Mouse (Mus musculus) yolk sac, embryonic 10.5 days (tissue): Measurements from ENCODE around the gene Fam107a.
A peak's percentile ranks its signal among the peaks of the same experiment; 100 is the strongest.
"Not testable (repeated sequence)": the region's sequence is repeated elsewhere in the genome, so short reads cannot be mapped to it uniquely, and the experiment has no call there.

Source experiments
- DNase-seq: peaks from one replicate; pipeline ENCODE4 v3.0.0-alpha.2; 2017; ENCODE audit warnings: low spot score

Fam107a gene

GRCm38 (mm10) chr14:8316366-8317193 is 1.2 kb downstream of the Fam107a start:
- DNase-seq: no peak

GRCm38 (mm10) chr14:8315169-8315568 is 2.7 kb downstream of the Fam107a start:
- DNase-seq: no peak

- no peak for DNase-seq
These were observed 3.3 kb downstream of the Fam107a start for GRCm38 (mm10) chr14:8314536-8314935.

- DNase-seq: no peak
These were observed 3.9 kb downstream of the Fam107a start for GRCm38 (mm10) chr14:8313877-8314276.

GRCm38 (mm10) chr14:8309621-8310141 is 8.1 kb downstream of the Fam107a start:
- DNase-seq: no peak

GRCm38 (mm10) chr14:8308650-8309049 is 9.2 kb downstream of the Fam107a start:
- no peak for DNase-seq

GRCm38 (mm10) chr14:8306884-8307283 is 10.9 kb downstream of the Fam107a start:
- DNase-seq: no peak

GRCm38 (mm10) chr14:8305014-8305413 is 12.8 kb downstream of the Fam107a start:
- DNase-seq: no peak

GRCm38 (mm10) chr14:8304082-8304481 is 13.7 kb downstream of the Fam107a start:
- DNase-seq: no peak

GRCm38 (mm10) chr14:8302687-8303086 is 15.1 kb downstream of the Fam107a start:
- no peak for DNase-seq

GRCm38 (mm10) chr14:8300281-8300680 is 17.5 kb downstream of the Fam107a start:
- no peak for DNase-seq

- no peak for DNase-seq
These were observed 19.9 kb downstream of the Fam107a start for GRCm38 (mm10) chr14:8297889-8298293.

GRCm38 (mm10) chr14:8294257-8294656 is 23.6 kb downstream of the Fam107a start:
- DNase-seq: no peak

- peak; percentile 24 for DNase-seq
These were observed 31.2 kb downstream of the Fam107a start for GRCm38 (mm10) chr14:8286595-8286994.

- DNase-seq: peak; percentile 55
These were observed 34.0 kb downstream of the Fam107a start for GRCm38 (mm10) chr14:8283784-8284183.

GRCm38 (mm10) chr14:8271281-8271680 is 46.5 kb downstream of the Fam107a start:
- DNase-seq: not testable (repeated sequence)

GRCm38 (mm10) chr14:8264378-8264777 is 53.4 kb downstream of the Fam107a start:
- no peak for DNase-seq

- no peak for DNase-seq
These were observed 55.6 kb downstream of the Fam107a start for GRCm38 (mm10) chr14:8262242-8262641.

GRCm38 (mm10) chr14:8260214-8260613 is 57.6 kb downstream of the Fam107a start:
- no peak for DNase-seq

GRCm38 (mm10) chr14:8259166-8259565 is 58.7 kb downstream of the Fam107a start, which contains the start of gene Acox2:
Gene Acox2 (minus strand): TSS chr14:8259353.
- DNase-seq: peak; percentile 53

- no peak for DNase-seq
These were observed 59.1 kb downstream of the Fam107a start for GRCm38 (mm10) chr14:8258752-8259151.

GRCm38 (mm10) chr14:8258335-8258627 is 59.5 kb downstream of the Fam107a start:
- DNase-seq: no peak

GRCm38 (mm10) chr14:8257521-8258334 is 60.1 kb downstream of the Fam107a start:
- peak; percentile 65 for DNase-seq
